Mouse (Mus musculus) neural tube, embryonic 11.5 days (tissue): Measurements from ENCODE around the gene Pltp. TPM values are rescaled to one million over a fixed set of nuclear protein-coding genes. Genes with fewer than 3 reads are reported as not detected.

ENCODE experiments used
- ATAC-seq: fragments of 200-750 bp; cut with Nextera tagmentation; 2 replicates; pipeline ENCODE4 v1.8.0; 2017; ENCODE audit warnings: moderate number of reproducible peaks, mild to moderate bottlenecking, moderate TSS enrichment, moderate library complexity; ENCODE audit not compliant: insufficient read depth, low FRiP score, low TSS enrichment
- DNase-seq: peaks from one replicate; pipeline ENCODE4 v3.0.0-alpha.2; 2015; ENCODE audit warnings: low spot score
- H3K27ac ChIP-seq: fragments of 300-500 bp; sonication (generic); 2 replicates; pipeline ENCODE4 v1.5.1; 2014; ENCODE audit warnings: low read depth, mild to moderate bottlenecking, low read length
- H3K27me3 ChIP-seq: fragments of 300-500 bp; sonication (generic); 2 replicates; pipeline ENCODE4 v1.6.1; 2014; ENCODE audit warnings: mild to moderate bottlenecking, low read length, mixed read lengths; ENCODE audit not compliant: control insufficient read depth, insufficient read depth
- H3K36me3 ChIP-seq: fragments of 300-500 bp; sonication (generic); 2 replicates; pipeline ENCODE4 v1.6.1; 2014; ENCODE audit warnings: mild to moderate bottlenecking, low read length, moderate library complexity, mixed read lengths; ENCODE audit not compliant: control insufficient read depth, insufficient read depth
- H3K4me1 ChIP-seq: fragments of 300-500 bp; sonication (generic); 2 replicates; pipeline ENCODE4 v1.6.1; 2014; ENCODE audit warnings: low read length, mixed read lengths; ENCODE audit not compliant: control insufficient read depth, insufficient read depth
- H3K4me2 ChIP-seq: fragments of 300-500 bp; sonication (generic); 2 replicates; pipeline ENCODE4 v1.6.1; 2014; ENCODE audit warnings: low read depth, mild to moderate bottlenecking, moderate library complexity
- H3K4me3 ChIP-seq: fragments of 300-500 bp; sonication (generic); 2 replicates; pipeline ENCODE4 v1.5.1; 2014; ENCODE audit warnings: low read depth, low read length
- H3K9ac ChIP-seq: fragments of 300-500 bp; sonication (generic); 2 replicates; pipeline ENCODE4 v1.6.1; 2014; ENCODE audit warnings: mild to moderate bottlenecking, low read length
- H3K9me3 ChIP-seq: fragments of 300-500 bp; sonication (generic); 2 replicates; pipeline ENCODE4 v1.6.1; 2016; ENCODE audit warnings: low read length; ENCODE audit not compliant: control insufficient read depth
- WGBS: fragments of 180-500 bp; shearing (Covaris S2); extraction: QIAGEN DNeasy Blood & Tissue Kit; methylation state at CpG from one replicate; pipeline ENCODE4 v1.1.7; 2014; 5-methylcytosine and 5-hydroxymethylcytosine counted together
- polyA plus RNA-seq: library from polyadenylated mRNA; unstranded; fragments of >200 nt; fragmentation: Nextera tagmentation; extraction: Ambion mirVana; gene quantifications from 2 replicates; pipeline ENCODE4 v1.2.1, GENCODE M21; 2014

The Pltp gene
- polyA plus RNA-seq, 1 experiment from 2014 or later = 58.4 TPM

- ATAC-seq (no peak), DNase-seq (no peak)
- Histone ChIP-seq H3K27ac (no peak overlapping the region), H3K4me2 (no peak overlapping the region), H3K4me3 (no peak overlapping the region), H3K27me3 (no peaks in the 10 kb centered on the region), H3K4me1 (no peaks in the 10 kb centered on the region), H3K36me3 (no peaks in the 10 kb centered on the region; the same call in 1 of the 2 replicates), H3K9ac (no peak overlapping the region), H3K9me3 (no peaks in the 10 kb centered on the region)
- WGBS = 92% methylated on average over 5 of the region's 5 CpGs
Measured at GRCm38 (mm10) chr2:164815348-164815747, 42.2 kb downstream of the Pltp start.

GRCm38 (mm10) chr2:164813557-164813956 is 44.0 kb downstream of the Pltp start:
- whole genome bisulfite sequencing = 65% methylated on average over 2 of the region's 2 CpGs

GRCm38 (mm10) chr2:164806614-164807013 is 50.9 kb downstream of the Pltp start:
- 0 out of 2 replicates have a peak overlapping the region, but pooled peaks have one; percentile 6 for H3K4me3 ChIP-seq
- no peak overlapping the region for H3K4me2 ChIP-seq
- DNase-seq (no peak), ATAC-seq (no peak)
- no peak overlapping the region for H3K9ac ChIP-seq
- 86% methylated on average over 7 of the region's 7 CpGs for WGBS
- H3K9me3 ChIP-seq = no peaks in the 10 kb centered on the region
- no peaks in the 10 kb centered on the region for H3K27me3 ChIP-seq
- peaks cover 7% of the 10 kb centered on the region for H3K4me1 ChIP-seq
- no peaks in the 10 kb centered on the region for H3K36me3 ChIP-seq
- no peak overlapping the region for H3K27ac ChIP-seq

More at GRCm38 (mm10) chr2:164813557-164813956, 44.0 kb downstream of the Pltp start:
- Histone ChIP-seq H3K4me3 (no peak overlapping the region), H3K27ac (no peak overlapping the region), H3K9me3 (no peaks in the 10 kb centered on the region), H3K4me2 (no peak overlapping the region), H3K36me3 (no peaks in the 10 kb centered on the region; the same call in 1 of the 2 replicates), H3K27me3 (no peaks in the 10 kb centered on the region), H3K9ac (no peak overlapping the region), H3K4me1 (no peaks in the 10 kb centered on the region)
- no peak for DNase-seq
- no peak for ATAC-seq

DNA sequence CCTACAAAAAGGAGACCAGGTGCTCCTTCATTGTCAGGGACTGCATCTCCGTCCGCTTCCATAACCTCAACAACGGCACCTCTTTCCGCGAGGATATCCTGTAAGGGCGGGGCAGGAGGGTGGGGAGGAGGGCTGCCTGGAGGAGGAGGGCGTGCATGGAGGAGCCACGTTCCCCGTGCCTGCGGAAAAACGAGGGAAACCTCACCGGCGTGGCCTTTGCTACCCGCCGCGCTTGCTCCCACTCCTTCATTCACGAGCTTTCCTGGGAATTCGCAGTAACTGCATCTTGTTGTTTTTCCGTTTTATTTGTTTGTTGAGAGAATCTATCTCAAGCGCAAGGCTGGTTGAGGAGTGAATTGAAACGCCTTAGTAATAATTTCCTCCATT is 52.2 kb downstream of the Pltp start:
- peak overlapping the region; percentile 76 for H3K27ac ChIP-seq
- peak overlapping the region; percentile 68 for H3K4me2 ChIP-seq
- peak overlapping the region; percentile 75 for H3K4me3 ChIP-seq
- H3K9me3 ChIP-seq = no peaks in the 10 kb centered on the region
- WGBS = 3% methylated on average over 21 of the region's 21 CpGs
- ATAC-seq (peak; percentile 45), DNase-seq (no peak)
- H3K27me3 ChIP-seq = no peaks in the 10 kb centered on the region
- H3K9ac ChIP-seq = peak overlapping the region; percentile 66
- peaks cover 7% of the 10 kb centered on the region for H3K4me1 ChIP-seq
- no peaks in the 10 kb centered on the region for H3K36me3 ChIP-seq

GRCm38 (mm10) chr2:164804533-164805331 is 52.8 kb downstream of the Pltp start, which contains the start of the genes Acot8 and Zswim3:
TSS of gene Acot8 (minus strand) at chr2:164804882.
TSS of gene Zswim3 (plus strand) at chr2:164805098.
- peak within 1 kb of the TSS; percentile 75 for H3K9ac ChIP-seq
- H3K9me3 ChIP-seq = no peaks in the 10 kb centered on the region
- H3K4me3 ChIP-seq = peak within 1 kb of the TSS; percentile 75
- H3K36me3 ChIP-seq = no peaks in the 10 kb centered on the region
- H3K4me2 ChIP-seq = peak within 1 kb of the TSS; percentile 75
- peak; percentile 98 for DNase-seq
- no peaks in the 10 kb centered on the region for H3K27me3 ChIP-seq
- H3K4me1 ChIP-seq = peaks cover 7% of the 10 kb centered on the region
- peak within 1 kb of the TSS; percentile 76 for H3K27ac ChIP-seq
- under 1% methylated on average over 47 of the region's 47 CpGs for WGBS
- ATAC-seq = peak; percentile 95

- Histone ChIP-seq H3K4me1 (peaks cover 7% of the 10 kb centered on the region), H3K4me2 (peak overlapping the region; percentile 75), H3K36me3 (no peaks in the 10 kb centered on the region), H3K4me3 (peak overlapping the region; percentile 75), H3K27ac (no peak overlapping the region), H3K9me3 (no peaks in the 10 kb centered on the region), H3K9ac (peak overlapping the region; percentile 75), H3K27me3 (no peaks in the 10 kb centered on the region)
- no peak for DNase-seq
- 54% methylated on average over 1 of the region's 1 CpGs for WGBS
- ATAC-seq = no peak
Measured at GRCm38 (mm10) chr2:164803921-164804313, 53.6 kb downstream of the Pltp start.

DNA sequence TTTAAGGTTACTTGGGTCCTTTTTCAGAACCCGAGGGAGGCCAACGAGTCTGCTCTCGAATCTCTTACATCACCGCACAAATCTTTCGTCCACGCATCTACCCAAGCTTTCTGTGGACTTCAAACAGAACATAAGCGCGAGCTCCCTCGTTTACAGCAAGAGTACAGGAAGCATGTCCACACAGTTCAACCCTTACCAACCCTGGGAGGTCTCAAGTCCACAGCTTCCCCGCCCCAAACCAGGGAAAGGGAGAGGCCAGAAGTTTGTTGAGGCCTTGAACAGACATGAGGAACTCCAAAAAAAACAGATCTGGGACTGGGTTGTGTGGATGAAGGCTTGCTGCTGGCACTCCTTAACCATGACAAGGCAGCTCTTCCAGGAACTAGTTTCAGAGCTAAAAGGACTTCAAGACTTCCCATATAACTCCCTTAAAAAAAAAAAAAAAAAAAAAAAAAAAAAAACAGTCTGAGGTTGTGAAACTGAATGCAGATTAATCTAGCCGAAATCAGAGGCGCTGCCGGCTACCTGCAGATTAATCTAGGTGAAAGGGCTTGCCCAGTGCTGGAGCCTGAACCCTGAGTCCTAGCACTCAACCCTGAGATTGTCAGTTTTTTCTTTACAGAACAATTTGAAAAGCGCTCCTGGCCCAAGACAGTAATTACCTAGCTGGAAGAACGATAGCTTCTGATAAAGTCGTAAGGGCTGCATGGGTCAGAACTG is 54.1 kb downstream of the Pltp start:
- ATAC-seq (no peak), DNase-seq (no peak)
- Histone ChIP-seq H3K9me3 (no peaks in the 10 kb centered on the region), H3K27ac (no peak overlapping the region), H3K4me1 (peaks cover 7% of the 10 kb centered on the region), H3K4me3 (peak overlapping the region; percentile 75; the same call in 1 of the 2 replicates), H3K9ac (peak overlapping the region; percentile 75; the same call in 1 of the 2 replicates), H3K27me3 (no peaks in the 10 kb centered on the region), H3K4me2 (peak overlapping the region; percentile 75), H3K36me3 (no peaks in the 10 kb centered on the region)
- WGBS = 92% methylated on average over 16 of the region's 16 CpGs

DNA sequence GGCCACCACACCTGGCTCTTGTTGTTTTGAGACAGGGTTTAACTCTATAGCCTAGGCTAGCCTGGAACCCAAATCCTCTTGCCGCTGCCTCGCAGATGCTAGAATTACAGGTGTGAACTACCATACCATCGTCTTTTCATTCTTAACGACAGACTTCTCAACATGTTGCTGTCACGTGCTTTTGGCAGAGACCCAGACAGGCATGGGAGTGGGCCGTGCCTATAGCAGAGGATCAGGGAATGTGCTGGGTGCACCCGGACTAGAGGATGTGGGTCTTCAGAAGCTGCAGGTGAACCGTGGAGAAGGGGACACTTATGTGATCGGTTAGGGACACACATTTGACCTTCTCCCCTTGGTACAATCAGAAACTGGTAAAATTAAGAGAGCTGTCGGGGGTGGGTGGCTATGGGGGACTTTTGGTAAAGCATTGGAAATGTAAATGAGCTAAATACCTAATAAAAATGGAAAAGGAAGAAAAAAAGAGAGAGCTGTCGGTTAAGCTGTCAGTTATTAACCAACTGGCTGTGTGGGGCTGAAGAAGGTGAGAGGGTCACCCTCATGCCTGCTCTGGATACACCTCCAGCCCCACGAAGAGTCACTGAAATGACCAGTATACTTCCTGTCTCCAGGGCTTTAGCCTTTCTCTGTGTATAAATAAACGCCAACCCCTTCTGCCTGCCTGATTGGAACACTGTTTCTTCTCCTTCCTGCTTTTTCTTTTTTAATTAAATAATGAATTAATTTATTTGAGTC is 57.1 kb downstream of the Pltp start:
- Histone ChIP-seq H3K9me3 (no peaks in the 10 kb centered on the region), H3K27me3 (no peaks in the 10 kb centered on the region), H3K4me3 (no peak overlapping the region), H3K9ac (no peak overlapping the region), H3K4me2 (no peak overlapping the region), H3K27ac (no peak overlapping the region), H3K4me1 (peaks cover 7% of the 10 kb centered on the region), H3K36me3 (0 out of 2 replicates have a peak, but pooled peaks cover 2% of the 10 kb centered on the region)
- 94% methylated on average over 13 of the region's 13 CpGs for WGBS
- DNase-seq = no peak
- ATAC-seq = no peak
